Mouse (Mus musculus) right cerebral cortex, postnatal 25 days (tissue): ENCODE measurements around the gene Etfbkmt.
"Not testable (repeated sequence)": the region's sequence is repeated elsewhere in the genome, so short reads cannot be mapped to it uniquely, and the experiment has no call there.

Experiments
- DNase-seq: peaks from one replicate; pipeline ENCODE4 v3.0.0; 2022

The Etfbkmt gene

DNA sequence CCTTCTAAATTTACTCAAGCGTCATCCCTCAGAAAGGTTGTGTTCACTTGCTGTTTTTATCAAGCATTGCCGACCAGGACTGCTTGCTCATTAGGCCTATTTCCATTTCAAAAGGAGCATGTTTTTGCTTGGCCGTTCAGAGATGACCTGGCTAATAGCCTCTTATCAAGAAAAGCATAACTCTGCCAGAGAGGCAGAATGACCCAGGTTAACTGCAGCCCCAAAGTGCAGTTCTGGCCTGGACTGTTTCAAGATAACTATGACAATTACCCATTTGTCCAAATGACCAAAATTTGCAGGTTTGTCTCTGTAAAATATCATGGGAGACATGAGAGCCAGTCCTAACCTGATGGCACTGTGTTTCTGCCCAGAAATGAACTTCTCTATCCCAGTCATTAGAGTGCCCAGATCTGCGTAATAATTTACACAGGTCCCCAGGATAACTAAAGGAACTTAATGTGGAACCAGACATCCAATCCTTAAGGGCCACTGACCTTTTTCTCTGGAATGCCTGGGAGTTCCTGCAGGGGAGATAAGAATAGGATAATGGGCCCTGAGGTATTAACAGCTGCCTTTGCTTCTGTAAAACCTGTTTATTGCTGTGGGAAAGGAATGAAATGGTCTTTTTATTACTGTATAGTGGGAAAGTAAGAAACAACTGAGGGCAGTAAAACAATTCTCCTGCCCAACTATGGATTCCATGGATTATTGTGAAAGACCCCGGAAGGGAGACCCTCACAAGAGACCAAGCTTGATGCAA, 5.1 kb upstream of the Etfbkmt start:
- DNase-seq = no peak

GRCm38 (mm10) chr6:149135631-149136030, 4.0 kb upstream of the Etfbkmt start:
- DNase-seq = no peak

DNA sequence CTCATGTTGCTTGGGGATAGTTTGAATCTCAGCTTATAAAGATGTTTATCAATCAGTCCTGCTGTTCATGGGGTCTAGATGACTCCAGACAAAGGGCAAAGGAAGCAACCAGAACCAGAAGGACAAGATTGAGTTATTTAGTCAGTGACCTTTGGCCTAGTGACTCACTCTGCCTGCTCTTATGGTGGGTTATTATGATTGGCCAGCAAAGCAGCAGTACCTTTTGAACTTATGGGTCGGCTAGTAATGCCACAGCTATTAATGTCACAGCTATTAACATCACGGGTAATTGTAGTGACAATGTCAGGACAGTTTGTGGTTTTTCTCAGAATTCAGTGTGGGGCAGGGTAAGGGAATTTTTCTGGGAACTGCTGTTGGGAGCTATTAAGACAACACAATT, 1.7 kb upstream of the Etfbkmt start:
- DNase-seq = no peak

DNA sequence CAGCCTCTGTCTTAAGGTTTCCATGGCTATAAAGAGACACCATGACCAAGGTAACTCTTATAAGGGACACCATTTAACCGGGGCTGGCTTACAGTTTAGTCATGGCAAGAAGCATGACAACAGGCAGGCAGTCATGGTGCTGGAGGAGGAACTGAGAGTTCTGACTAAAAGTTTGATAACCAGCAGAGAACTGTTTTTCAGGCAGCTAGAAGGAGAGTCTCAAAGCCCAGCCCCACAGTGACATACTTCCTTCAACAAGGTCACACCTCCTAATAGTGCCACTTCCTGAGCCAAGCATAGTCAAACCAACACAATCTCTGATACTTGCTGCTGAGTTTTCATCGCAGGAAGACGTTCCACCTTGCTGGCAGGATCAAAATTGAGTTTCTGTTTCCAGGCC, 638 bp upstream of the Etfbkmt start:
- DNase-seq = no peak

- peak; percentile 70 for DNase-seq
Measured at GRCm38 (mm10) chr6:149141393-149142173, 1.9 kb downstream of the Etfbkmt start.

DNA sequence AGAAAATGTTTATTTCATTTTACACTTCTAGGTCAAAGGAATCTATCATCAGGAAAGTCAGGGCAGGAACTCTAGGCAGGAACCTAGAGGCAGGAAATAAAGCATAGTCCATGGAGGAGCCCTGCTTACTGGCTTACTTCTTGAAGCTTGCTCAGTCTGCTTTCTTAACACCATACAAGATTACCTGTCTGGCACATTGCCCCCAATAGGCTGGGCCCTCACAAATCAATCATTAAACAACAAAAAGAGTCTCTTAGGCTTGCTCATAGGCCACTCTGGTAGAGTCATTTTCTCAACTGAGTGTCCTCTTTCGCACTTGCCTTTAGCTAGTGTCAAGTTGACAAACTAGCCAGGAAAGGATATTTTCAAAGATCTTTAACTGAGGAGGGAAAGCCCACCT, 5.5 kb downstream of the Etfbkmt start:
- DNase-seq = no peak

GRCm38 (mm10) chr6:149148436-149149229, 9.0 kb downstream of the Etfbkmt start:
- no peak for DNase-seq

GRCm38 (mm10) chr6:149152119-149152518, 12.5 kb downstream of the Etfbkmt start:
- no peak for DNase-seq

GRCm38 (mm10) chr6:149153473-149154115, 13.9 kb downstream of the Etfbkmt start:
- no peak for DNase-seq

GRCm38 (mm10) chr6:149154116-149155030, 14.7 kb downstream of the Etfbkmt start:
- no peak for DNase-seq

DNA sequence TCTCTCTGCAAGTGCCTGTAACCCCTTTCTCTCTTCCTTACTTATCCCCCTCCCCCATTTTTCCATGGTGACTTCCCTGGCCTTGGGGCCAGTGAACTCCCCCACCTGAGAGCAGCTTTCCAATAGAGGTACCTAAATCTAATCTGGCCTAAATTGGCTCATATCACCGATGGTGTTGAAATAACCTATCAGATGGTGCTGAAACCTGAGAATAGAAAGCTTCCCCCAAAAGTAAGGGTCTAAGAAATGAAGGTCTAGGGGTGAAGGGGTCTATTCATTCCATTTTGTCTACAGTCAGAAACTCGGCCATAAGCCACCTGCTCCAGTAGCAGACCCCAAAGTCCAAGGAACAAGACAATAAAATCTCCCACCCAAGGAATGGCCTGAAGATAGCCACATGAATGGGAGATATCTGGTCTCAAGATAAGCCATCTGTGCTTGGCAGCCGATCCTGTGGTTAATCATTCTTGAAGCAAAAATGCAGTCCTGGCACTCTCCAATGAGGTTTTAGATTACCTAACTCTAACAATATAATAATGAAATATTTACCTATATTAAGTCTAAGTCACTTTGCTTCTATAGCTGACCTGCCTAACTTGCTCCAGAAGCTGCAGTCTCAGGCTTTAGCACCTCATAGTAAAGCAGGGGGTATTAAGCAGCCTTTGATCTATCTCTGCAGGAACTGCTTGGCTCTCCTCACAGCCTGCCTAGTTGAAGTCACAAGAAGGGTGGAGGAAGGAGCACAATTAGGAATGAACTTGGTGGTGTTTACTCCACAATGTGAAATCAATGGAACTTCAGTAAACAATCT, 15.6 kb downstream of the Etfbkmt start:
- DNase-seq = no peak

- DNase-seq = not testable (repeated sequence)
Measured at GRCm38 (mm10) chr6:149167038-149167437, 27.4 kb downstream of the Etfbkmt start.

DNA sequence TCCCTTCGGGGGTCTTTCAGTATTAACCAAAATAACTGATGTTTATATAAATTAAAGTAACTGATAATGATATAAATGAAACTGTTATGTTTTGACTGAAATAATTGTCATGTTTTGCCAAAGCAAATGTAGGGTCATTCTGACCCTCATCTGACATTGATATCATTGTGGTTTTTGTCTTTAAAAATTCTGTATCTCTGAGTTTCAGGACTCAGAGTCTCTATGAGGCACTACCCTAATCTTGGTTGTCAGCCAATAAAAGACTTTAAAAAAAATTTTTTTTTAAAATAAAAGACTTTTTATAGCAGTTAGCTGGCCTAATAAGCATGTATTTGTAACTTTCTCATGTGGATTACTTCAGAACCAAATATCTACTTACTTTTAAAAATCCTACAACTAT, 28.0 kb downstream of the Etfbkmt start:
- no peak for DNase-seq

DNA sequence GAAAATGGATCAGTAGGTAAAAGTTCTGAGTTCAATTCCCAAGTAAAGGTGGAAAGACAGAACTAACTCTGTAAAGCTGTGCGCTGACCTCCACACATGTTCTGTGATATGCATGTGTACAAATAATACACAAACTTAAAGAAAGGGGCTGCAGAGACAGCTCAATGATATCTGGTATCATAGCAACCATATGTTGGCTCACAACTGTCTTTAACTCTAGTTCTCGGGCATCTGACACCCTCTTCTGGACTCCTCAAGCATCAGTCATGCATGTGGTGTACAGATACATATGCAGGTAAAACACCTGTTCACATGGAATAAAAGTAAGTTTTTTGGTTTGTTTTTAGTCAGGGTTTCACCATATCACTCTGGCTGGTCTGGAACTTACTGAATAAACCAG, 28.8 kb downstream of the Etfbkmt start:
- DNase-seq = no peak

GRCm38 (mm10) chr6:149169965-149170364, 30.3 kb downstream of the Etfbkmt start:
- not testable (repeated sequence) for DNase-seq

DNA sequence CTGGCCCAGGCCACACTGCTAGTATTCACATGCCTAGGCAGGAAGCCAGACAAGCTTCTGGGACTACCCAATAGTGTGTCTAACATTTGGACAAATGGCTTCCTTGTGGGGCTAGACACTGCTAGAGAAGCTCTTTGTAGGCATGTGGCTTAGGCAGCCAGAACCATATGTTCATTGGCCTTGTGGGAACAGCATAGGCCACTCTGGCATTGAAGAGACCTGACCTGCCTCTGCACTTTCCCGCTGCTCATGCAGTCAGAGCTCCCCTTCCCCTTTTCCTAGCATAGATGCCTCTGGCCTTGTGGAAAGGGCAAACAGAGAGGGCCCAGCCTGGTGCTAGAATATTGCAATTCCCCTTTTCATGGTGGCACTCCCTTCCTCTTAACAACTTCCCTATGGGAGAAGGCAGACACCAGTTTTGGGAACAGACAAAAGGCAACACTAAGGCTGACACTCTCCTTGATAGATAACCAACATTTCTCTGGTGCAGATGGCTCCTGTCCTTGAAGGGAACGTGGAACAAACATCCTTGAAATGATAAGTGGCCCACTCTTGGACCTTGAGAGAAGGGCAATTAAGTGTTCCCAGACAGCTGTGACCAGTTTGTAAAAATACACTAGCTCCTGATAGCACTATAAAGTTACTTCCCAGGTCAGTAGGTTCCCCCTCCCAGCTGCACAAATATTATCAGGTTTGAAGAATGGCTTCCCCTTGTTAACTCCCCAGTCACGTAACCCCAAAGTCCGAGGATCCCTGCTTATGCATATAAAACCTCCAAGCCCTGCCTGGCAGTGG, 34.4 kb downstream of the Etfbkmt start:
- DNase-seq = no peak

GRCm38 (mm10) chr6:149174932-149175570, 35.4 kb downstream of the Etfbkmt start:
- DNase-seq = no peak

- no peak for DNase-seq
Measured at GRCm38 (mm10) chr6:149179064-149179463, 39.4 kb downstream of the Etfbkmt start.

DNA sequence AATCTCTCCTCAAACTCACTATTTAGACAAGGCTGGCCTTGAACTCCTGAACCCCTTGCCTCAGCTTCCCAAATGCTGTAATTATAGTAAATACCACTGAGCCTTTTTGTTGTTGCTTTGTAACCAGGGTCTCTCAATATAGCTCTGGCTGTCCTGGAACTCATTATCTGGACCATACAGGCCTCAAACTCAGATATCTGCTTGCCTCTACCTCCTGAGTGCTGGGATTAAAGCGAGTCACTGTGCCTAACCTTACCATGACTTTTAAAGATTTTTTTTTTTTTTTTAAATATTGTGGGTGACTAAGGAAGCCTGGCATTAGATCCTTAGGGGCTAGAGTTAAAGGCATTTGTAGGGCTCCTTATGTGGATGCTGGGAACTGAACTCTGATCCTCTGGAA, 44.4 kb downstream of the Etfbkmt start:
- no peak for DNase-seq

DNA sequence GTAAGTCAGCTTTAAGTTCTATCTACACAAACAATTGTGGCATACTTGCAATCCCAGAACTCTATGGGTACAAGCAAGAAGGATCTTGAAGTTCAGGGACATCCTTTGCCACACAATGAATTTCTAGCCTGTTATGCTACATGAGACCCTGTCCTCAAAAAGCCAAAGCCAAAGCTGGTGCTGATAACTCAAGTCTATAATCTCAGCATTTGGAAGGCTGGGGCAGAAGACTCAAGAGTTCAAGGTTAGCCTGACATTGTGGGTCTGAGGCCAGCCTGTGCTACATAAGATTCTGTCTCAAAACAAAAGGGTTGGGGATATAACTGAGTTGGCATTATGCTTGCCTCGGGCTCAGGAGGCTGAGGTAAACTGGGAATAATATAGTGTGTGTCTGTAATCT, 47.7 kb downstream of the Etfbkmt start:
- no peak for DNase-seq
